In genomic region chr13:81783405-81784342, GRCm38 (mm10) we compare ENCODE assay signal across 8 mouse cellular contexts. TPM values are rescaled to one million over a fixed set of nuclear protein-coding genes. Genes with fewer than 3 reads are reported as not detected.
A peak's percentile ranks its signal among the peaks of the same experiment; 100 is the strongest.
DNase-seq lines count a peak whose midpoint lies in the region; ATAC-seq lines count a peak whose summit lies in the region.

No protein-coding gene starts in this region.

- peak overlapping the region; percentile 41 for H3K4me2 ChIP-seq in hindbrain, embryonic 11.5 days (replicated peaks; ENCODE audit: low read depth, low read length)

- H3K4me1 ChIP-seq in hindbrain, embryonic 11.5 days (replicated peaks; ENCODE audit: control insufficient read depth, insufficient read depth, low read length): no peaks in the 10 kb centered on the region

- 1% methylated on average over 48 of the region's 62 CpGs for WGBS in hindbrain, embryonic 11.5 days

- H3K9me3 ChIP-seq in hindbrain, embryonic 11.5 days (ENCODE audit: control insufficient read depth, low read length): no peaks in the 10 kb centered on the region

- H3K27me3 ChIP-seq in hindbrain, embryonic 11.5 days (ENCODE audit: control insufficient read depth, insufficient read depth, low read length): no peaks in the 10 kb centered on the region

- peak overlapping the region; percentile 54 for H3K9ac ChIP-seq in hindbrain, embryonic 11.5 days (ENCODE audit: low read depth, low read length)

- no peaks in the 10 kb centered on the region for H3K36me3 ChIP-seq in hindbrain, embryonic 11.5 days (ENCODE audit: control insufficient read depth, insufficient read depth, low read length)

- peak overlapping the region; percentile 67 for H3K4me3 ChIP-seq in hindbrain, embryonic 11.5 days (ENCODE audit: low read depth, low read length)

- peak; percentile 99 for ATAC-seq in hindbrain, embryonic 11.5 days (ENCODE audit: low FRiP score)

- peak; percentile 100 for DNase-seq in Muller cell, postnatal 12 days (ENCODE audit: inconsistent ontology term)
- peak; percentile 98 for DNase-seq in cerebellum, adult 9-11 months
- DNase-seq in frontal cortex, adult 2 months (ENCODE audit: extremely low spot score in 1 of 2, low spot score in 1 of 2): peak; percentile 95 to 98
- DNase-seq in hindbrain, embryonic 11.5 days (ENCODE audit: low spot score): peak; percentile 96
- peak; percentile 93 to 96 for DNase-seq in layer of hippocampus, postnatal 10 days (ENCODE audit: low spot score in 2 of 2)
- DNase-seq in lung, postnatal 10 days: peak; percentile 98
- DNase-seq in ovary, postnatal 36 days (ENCODE audit: low spot score): peak; percentile 97
- DNase-seq in thymus, postnatal 25 days: peak; percentile 97

- H3K27ac ChIP-seq in hindbrain, embryonic 11.5 days (ENCODE audit: low read depth, low read length): peak overlapping the region; percentile 96

RNA-seq across cellular contexts. Expression of gene Cetn3, which starts 0.8 kb away (rescaled TPM):
- polyA plus RNA-seq in frontal cortex, adult 2 months (2012; rRNA removed): 189 and 220 TPM in 2 replicates
- 266 and 275 TPM in 2 replicates for polyA plus RNA-seq in hindbrain, embryonic 11.5 days (2014; fragmentation: Nextera tagmentation; extraction: Ambion mirVana)
- 100 to 1,000 TPM; 153 to 156 TPM for total RNA-seq in layer of hippocampus, postnatal 10 days (2021)

Comparison
In these comparisons a context has a peak if more than half of its experiments do, and no peak if none do; other contexts are left out.
1. Peak in every context shown above with its lines: DNase-seq, ATAC-seq, H3K4me3 ChIP-seq and H3K27ac ChIP-seq.